Mouse (Mus musculus) cerebellum, postnatal 25 days (tissue): Measurements from ENCODE around the gene Lef1.

Experiments used
- DNase-seq, 2 experiments: peaks; one replicate each; pipeline ENCODE4 v3.0.0; 2021; ENCODE audit warnings: mixed read lengths in 2 of 2

The Lef1 gene

GRCm38 (mm10) chr3:131108094-131108653 lies 2.1 kb upstream of the Lef1 start:
- DNase-seq: no peak

- DNase-seq: peak in 1 of 2 experiments; percentile 9
These were observed 1.1 kb upstream of the Lef1 start for GRCm38 (mm10) chr3:131109066-131109685.

GRCm38 (mm10) chr3:131109686-131110070 lies 593 bp upstream of the Lef1 start:
- DNase-seq: no peak

- peak; percentile 17 to 33 for DNase-seq
These were observed 1.0 kb downstream of the Lef1 start for GRCm38 (mm10) chr3:131111151-131111850.

GRCm38 (mm10) chr3:131111851-131112572 lies 1.7 kb downstream of the Lef1 start:
- peak; percentile 19 to 29 for DNase-seq

GRCm38 (mm10) chr3:131112573-131112955 lies 2.3 kb downstream of the Lef1 start:
- no peak for DNase-seq

GRCm38 (mm10) chr3:131113029-131113428 lies 2.8 kb downstream of the Lef1 start:
- no peak for DNase-seq

- no peak for DNase-seq
These were observed 5.8 kb downstream of the Lef1 start for GRCm38 (mm10) chr3:131116116-131116515.

GRCm38 (mm10) chr3:131117352-131117751 lies 7.1 kb downstream of the Lef1 start:
- no peak for DNase-seq

GRCm38 (mm10) chr3:131117883-131118282 lies 7.6 kb downstream of the Lef1 start:
- DNase-seq: no peak

- DNase-seq: no peak
These were observed 9.2 kb downstream of the Lef1 start for GRCm38 (mm10) chr3:131119435-131119834.

- DNase-seq: no peak
These were observed 13.2 kb downstream of the Lef1 start for GRCm38 (mm10) chr3:131123501-131123900.

- no peak for DNase-seq
These were observed 15.6 kb downstream of the Lef1 start for GRCm38 (mm10) chr3:131125873-131126272.

- no peak for DNase-seq
These were observed 16.2 kb downstream of the Lef1 start for GRCm38 (mm10) chr3:131126438-131126837.

- no peak for DNase-seq
These were observed 23.7 kb downstream of the Lef1 start for GRCm38 (mm10) chr3:131134003-131134402.

GRCm38 (mm10) chr3:131135434-131135833 lies 25.2 kb downstream of the Lef1 start:
- DNase-seq: no peak

- no peak for DNase-seq
These were observed 26.2 kb downstream of the Lef1 start for GRCm38 (mm10) chr3:131136455-131136854.

- DNase-seq: no peak
These were observed 27.0 kb downstream of the Lef1 start for GRCm38 (mm10) chr3:131137119-131137781.

- no peak for DNase-seq
These were observed 28.0 kb downstream of the Lef1 start for GRCm38 (mm10) chr3:131138224-131138623.

- DNase-seq: no peak
These were observed 28.5 kb downstream of the Lef1 start for GRCm38 (mm10) chr3:131138797-131139196.

GRCm38 (mm10) chr3:131139345-131140090 lies 29.2 kb downstream of the Lef1 start:
- no peak for DNase-seq

- no peak for DNase-seq
These were observed 29.8 kb downstream of the Lef1 start for GRCm38 (mm10) chr3:131140091-131140462.
